Mouse (Mus musculus) forebrain, postnatal 0 days (tissue): ENCODE results near the gene Cpxm1. TPM values are rescaled to one million over a fixed set of nuclear protein-coding genes. Genes with fewer than 3 reads are reported as not detected.

Experiments
- ATAC-seq: fragments of 200-750 bp; cut with Nextera tagmentation; 2 replicates; pipeline ENCODE4 v1.8.0; 2017; ENCODE audit warnings: mild to moderate bottlenecking, moderate library complexity
- DNase-seq: peaks from one replicate; pipeline ENCODE4 v3.0.0-alpha.2; 2015
- H3K27ac ChIP-seq: fragments of 300-500 bp; sonication (generic); 2 replicates; pipeline ENCODE4 v1.5.1; 2014; ENCODE audit warnings: low read depth, mild to moderate bottlenecking, antibody characterized with exemption, low read length, moderate library complexity, mixed read lengths
- H3K27me3 ChIP-seq: fragments of 300-500 bp; sonication (generic); 2 replicates; pipeline ENCODE4 v1.6.1; 2014; ENCODE audit warnings: mild to moderate bottlenecking, low read length, mixed read lengths; ENCODE audit not compliant: insufficient read depth
- H3K36me3 ChIP-seq: fragments of 300-500 bp; sonication (generic); 2 replicates; pipeline ENCODE4 v1.6.1; 2014; ENCODE audit warnings: mild to moderate bottlenecking, moderate library complexity; ENCODE audit not compliant: insufficient read depth
- H3K4me1 ChIP-seq: fragments of 300-500 bp; sonication (generic); 2 replicates; pipeline ENCODE4 v1.6.1; 2014; ENCODE audit warnings: antibody characterized with exemption; ENCODE audit not compliant: insufficient read depth
- H3K4me2 ChIP-seq: fragments of 300-500 bp; sonication (generic); 2 replicates; pipeline ENCODE4 v1.6.1; 2014; ENCODE audit warnings: low read depth, mild to moderate bottlenecking, moderate library complexity
- H3K4me3 ChIP-seq: fragments of 300-500 bp; sonication (generic); 2 replicates; pipeline ENCODE4 v1.5.1; 2014; ENCODE audit warnings: low read depth, low read length, mixed read lengths
- H3K9ac ChIP-seq: fragments of 300-500 bp; sonication (generic); 2 replicates; pipeline ENCODE4 v1.6.1; 2014; ENCODE audit warnings: mild to moderate bottlenecking
- H3K9me3 ChIP-seq: fragments of 300-500 bp; sonication (generic); 2 replicates; pipeline ENCODE4 v1.6.1; 2016; ENCODE audit warnings: low read length
- CTCF ChIP-seq: sonication (generic); IDR thresholded peaks from 2 replicates; pipeline ENCODE4 v1.5.1; 2016; ENCODE audit warnings: antibody characterized with exemption, control low read depth, low read depth
- WGBS: fragments of 180-500 bp; shearing (Covaris S2); extraction: QIAGEN DNeasy Blood & Tissue Kit; methylation state at CpG from one replicate; pipeline ENCODE4 v1.1.7; 2014; 5-methylcytosine and 5-hydroxymethylcytosine counted together
- polyA plus RNA-seq: library from polyadenylated mRNA; unstranded; fragments of >200 nt; fragmentation: Nextera tagmentation; extraction: Ambion mirVana; gene quantifications from 2 replicates; pipeline ENCODE4 v1.2.1, GENCODE M21; 2015
- total RNA-seq: library from RNA; depleted of rRNA; stranded (reverse); fragments of >200 nt; gene quantifications from 2 replicates; pipeline ENCODE4 v1.2.3, GENCODE M21; 2014

Cpxm1 gene
- total and polyA plus RNA-seq, 2 experiments from 2014 or later: 20.4 to 22.4 TPM

- no peak for DNase-seq
- WGBS: 72% methylated on average over 6 of the region's 6 CpGs
These were observed 16.9 kb upstream of the Cpxm1 start for GRCm38 (mm10) chr2:130414094-130414856.

GRCm38 (mm10) chr2:130412775-130413174 is 15.4 kb upstream of the Cpxm1 start:
- no peak overlapping the region for H3K27ac ChIP-seq
- TF ChIP-seq CTCF: no peak
- H3K4me3 ChIP-seq: no peak overlapping the region
- H3K36me3 ChIP-seq: no peaks in the 10 kb centered on the region
- H3K27me3 ChIP-seq: no peaks in the 10 kb centered on the region
- H3K9ac ChIP-seq: no peak overlapping the region
- no peaks in the 10 kb centered on the region for H3K9me3 ChIP-seq
- no peak overlapping the region for H3K4me2 ChIP-seq
- DNase-seq (no peak), ATAC-seq (no peak)
- H3K4me1 ChIP-seq: no peaks in the 10 kb centered on the region
- 77% methylated on average over 3 of the region's 3 CpGs for WGBS

More at GRCm38 (mm10) chr2:130414094-130414856, 16.9 kb upstream of the Cpxm1 start:
- no peak for ATAC-seq
- Histone ChIP-seq H3K4me1 (no peaks in the 10 kb centered on the region), H3K27ac (no peak overlapping the region), H3K27me3 (no peaks in the 10 kb centered on the region), H3K9ac (no peak overlapping the region), H3K4me3 (no peak overlapping the region), H3K36me3 (no peaks in the 10 kb centered on the region), H3K4me2 (no peak overlapping the region), H3K9me3 (no peaks in the 10 kb centered on the region)
- peak; percentile 34 for TF ChIP-seq CTCF

- H3K9me3 ChIP-seq: no peaks in the 10 kb centered on the region
- H3K4me1 ChIP-seq: no peaks in the 10 kb centered on the region
- H3K4me2 ChIP-seq: no peak overlapping the region
- ATAC-seq: peak; percentile 86
- DNase-seq: peak; percentile 81
- TF ChIP-seq CTCF: peak; percentile 89
- no peaks in the 10 kb centered on the region for H3K27me3 ChIP-seq
- H3K27ac ChIP-seq: no peak overlapping the region
- no peak overlapping the region for H3K4me3 ChIP-seq
- no peak overlapping the region for H3K9ac ChIP-seq
- WGBS: 39% methylated on average over 16 of the region's 16 CpGs
- no peaks in the 10 kb centered on the region for H3K36me3 ChIP-seq
These were observed 14.5 kb upstream of the Cpxm1 start for GRCm38 (mm10) chr2:130411558-130412495.

- TF ChIP-seq CTCF: no peak
- DNase-seq: no peak
- no peak overlapping the region for H3K4me3 ChIP-seq
- H3K27me3 ChIP-seq: no peaks in the 10 kb centered on the region
- H3K4me1 ChIP-seq: no peaks in the 10 kb centered on the region
- no peak overlapping the region for H3K4me2 ChIP-seq
- H3K9ac ChIP-seq: no peak overlapping the region
- H3K9me3 ChIP-seq: no peaks in the 10 kb centered on the region
- 11% methylated on average over 6 of the region's 6 CpGs for WGBS
- ATAC-seq: no peak
- no peaks in the 10 kb centered on the region for H3K36me3 ChIP-seq
- H3K27ac ChIP-seq: no peak overlapping the region
These were observed 10.8 kb upstream of the Cpxm1 start for GRCm38 (mm10) chr2:130408194-130408593.

GRCm38 (mm10) chr2:130406178-130406577 is 8.8 kb upstream of the Cpxm1 start, which contains the start of gene Tmem239:
TSS of gene Tmem239 (plus strand) at chr2:130406478.
- Histone ChIP-seq H3K4me1 (no peaks in the 10 kb centered on the region), H3K4me3 (no peak within 1 kb of the TSS), H3K36me3 (no peaks in the 10 kb centered on the region), H3K27ac (no peak within 1 kb of the TSS), H3K9me3 (no peaks in the 10 kb centered on the region), H3K27me3 (no peaks in the 10 kb centered on the region), H3K4me2 (no peak within 1 kb of the TSS), H3K9ac (no peak within 1 kb of the TSS)
- no peak for DNase-seq
- no peak for ATAC-seq
- WGBS: 88% methylated on average over 2 of the region's 2 CpGs
- TF ChIP-seq CTCF: no peak

GRCm38 (mm10) chr2:130404939-130405338 is 7.6 kb upstream of the Cpxm1 start, which contains the start of the genes Gm28372 and 1700020A23Rik:
TSS of gene Gm28372 (plus strand) at chr2:130405239.
TSS of gene 1700020A23Rik (plus strand) at chr2:130405259.
- Histone ChIP-seq H3K9me3 (no peaks in the 10 kb centered on the region), H3K9ac (no peak within 1 kb of the TSS), H3K36me3 (no peaks in the 10 kb centered on the region), H3K27me3 (no peaks in the 10 kb centered on the region), H3K4me1 (no peaks in the 10 kb centered on the region), H3K4me2 (no peak within 1 kb of the TSS), H3K4me3 (no peak within 1 kb of the TSS), H3K27ac (no peak within 1 kb of the TSS)
- ATAC-seq: no peak
- no peak for DNase-seq
- TF ChIP-seq CTCF: no peak
- WGBS: 84% methylated on average over 1 of the region's 1 CpGs
